ENCODE assay signal across 8 mouse cellular contexts in the genomic region with DNA sequence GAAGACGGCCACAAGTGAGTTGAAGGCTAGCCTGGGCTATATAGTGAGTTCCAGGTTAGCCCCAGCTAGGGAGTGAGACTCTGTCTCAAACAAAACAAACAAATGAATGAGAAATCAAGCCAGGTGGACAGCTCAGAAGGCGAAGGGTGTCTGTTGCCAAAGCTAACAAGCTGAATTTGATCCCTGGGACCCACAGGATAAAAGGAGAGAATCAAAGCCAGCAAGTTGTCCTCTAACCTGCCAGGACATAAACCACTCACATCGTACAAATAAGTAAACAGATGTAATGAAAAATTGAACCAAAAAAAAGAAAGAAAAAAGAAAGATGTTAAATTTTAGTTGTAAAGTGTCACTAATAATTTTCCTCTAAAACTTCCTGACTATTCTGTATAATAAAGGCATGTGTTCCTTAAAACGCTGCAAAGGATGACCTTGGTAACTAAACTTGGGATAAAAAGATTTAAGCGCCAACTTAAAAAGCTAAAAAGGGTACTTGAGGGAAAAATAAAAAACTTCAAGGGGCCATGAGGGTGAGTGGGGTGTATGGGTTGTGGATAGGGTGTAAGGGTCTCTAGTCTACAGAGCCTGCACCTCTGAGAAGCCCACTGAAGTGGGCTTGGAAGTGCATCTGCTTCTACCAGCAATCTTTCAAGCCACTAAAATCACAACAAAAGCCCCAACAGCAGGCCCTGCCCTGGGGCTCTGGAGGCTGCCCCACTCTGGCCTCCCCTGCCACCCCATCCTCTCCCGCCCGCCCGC. TPM values are rescaled to one million over a fixed set of nuclear protein-coding genes. Genes with fewer than 3 reads are reported as not detected.
DNase-seq lines count a peak whose midpoint lies in the region; ATAC-seq and TF ChIP-seq lines count a peak whose summit lies in the region.
"Had no signal": no experiment of that assay in that cellular context is flagged by ENCODE, and none has a peak within 500 bp of the region (broad histone marks: within the 10 kb centered on the region; RNA-seq: fewer than 3 reads in every experiment).

No protein-coding gene starts in this region.

- H3K9ac ChIP-seq in lung, embryonic 14.5 days: peak overlapping the region; percentile 13; the same call in 1 of the 2 replicates
- 0 out of 2 replicates have a peak overlapping the region, but pooled peaks have one; percentile 18 for H3K9ac ChIP-seq in forebrain, embryonic 12.5 days
- H3K9ac ChIP-seq in hindbrain, embryonic 16.5 days (ENCODE audit: low read depth, low read length): peak overlapping the region; percentile 38; the same call in 1 of the 2 replicates
- H3K9ac ChIP-seq in neural tube, embryonic 14.5 days (replicated peaks; ENCODE audit: low read depth, low read length): no peak overlapping the region

- no peak for TF ChIP-seq CTCF in lung, embryonic 14.5 days (IDR thresholded peaks at IDR 0.05; ENCODE audit: low read depth)

- no peaks in the 10 kb centered on the region for H3K9me3 ChIP-seq in lung, embryonic 14.5 days (ENCODE audit: low read depth, low read length)
- H3K9me3 ChIP-seq in forebrain, embryonic 12.5 days: no peaks in the 10 kb centered on the region
- H3K9me3 ChIP-seq in hindbrain, embryonic 16.5 days (ENCODE audit: control insufficient read depth, low read length): no peaks in the 10 kb centered on the region
- H3K9me3 ChIP-seq in neural tube, embryonic 14.5 days (ENCODE audit: control insufficient read depth, low read length): no peaks in the 10 kb centered on the region

- ATAC-seq in lung, embryonic 14.5 days (ENCODE audit: insufficient read depth): no peak
- no peak for ATAC-seq in forebrain, embryonic 12.5 days (ENCODE audit: low FRiP score)
- no peak for ATAC-seq in hindbrain, embryonic 16.5 days
- ATAC-seq in neural tube, embryonic 14.5 days (ENCODE audit: low read depth): no peak; the same call in 1 of the 2 replicates

- H3K27me3 ChIP-seq in lung, embryonic 14.5 days (ENCODE audit: insufficient read depth, low read length): no peaks in the 10 kb centered on the region
- H3K27me3 ChIP-seq in forebrain, embryonic 12.5 days: peaks cover 18% of the 10 kb centered on the region
- H3K27me3 ChIP-seq in hindbrain, embryonic 16.5 days (replicated peaks; ENCODE audit: control insufficient read depth, insufficient read depth, low read length): no peaks in the 10 kb centered on the region
- no peaks in the 10 kb centered on the region for H3K27me3 ChIP-seq in neural tube, embryonic 14.5 days (ENCODE audit: control insufficient read depth, insufficient read depth, low read length)

- peak overlapping the region; percentile 79 for H3K27ac ChIP-seq in lung, embryonic 14.5 days (ENCODE audit: low read depth)
- H3K27ac ChIP-seq in forebrain, embryonic 12.5 days: peak overlapping the region; percentile 51; the same call in 1 of the 2 replicates
- H3K27ac ChIP-seq in hindbrain, embryonic 16.5 days (ENCODE audit: low read depth, low read length): peak overlapping the region; percentile 59; the same call in 1 of the 2 replicates
- H3K27ac ChIP-seq in neural tube, embryonic 14.5 days (ENCODE audit: low read depth, low read length): peak overlapping the region; percentile 34; the same call in 1 of the 2 replicates

- H3K4me1 ChIP-seq in lung, embryonic 14.5 days (ENCODE audit: insufficient read depth): peaks cover 9% of the 10 kb centered on the region
- H3K4me1 ChIP-seq in forebrain, embryonic 12.5 days: peaks cover 13% of the 10 kb centered on the region
- peaks cover 11% of the 10 kb centered on the region for H3K4me1 ChIP-seq in hindbrain, embryonic 16.5 days (ENCODE audit: control insufficient read depth, insufficient read depth, low read depth, low read length)
- H3K4me1 ChIP-seq in neural tube, embryonic 14.5 days (ENCODE audit: control insufficient read depth, insufficient read depth, low read length): peaks cover 8% of the 10 kb centered on the region; the same call in 1 of the 2 replicates

- no peak for DNase-seq in lung, embryonic 14.5 days
- DNase-seq in lung, postnatal 36 days: no peak
- no peak for DNase-seq in left cerebral cortex, postnatal 36 days (ENCODE audit: low spot score in 2 of 2)
- no peak for DNase-seq in cerebellum, adult 9-10 months
- DNase-seq: thymus, postnatal 25 days had no signal

- intact Hi-C loops in left cerebral cortex, postnatal 36 days (cut with DNase I): loop anchor here (5.0 kb wide), 1 partner anchor 37 kb away; a partner anchor contains a TSS

- 48% methylated on average over 8 of the region's 8 CpGs for WGBS in lung, embryonic 14.5 days
- WGBS in forebrain, embryonic 12.5 days: 45% methylated on average over 8 of the region's 8 CpGs
- 43% methylated on average over 8 of the region's 8 CpGs for WGBS in hindbrain, embryonic 16.5 days
- 38% methylated on average over 8 of the region's 8 CpGs for WGBS in neural tube, embryonic 14.5 days

- H3K4me3 ChIP-seq in lung, embryonic 14.5 days (ENCODE audit: low read depth, low read length): no peak overlapping the region
- H3K4me3 ChIP-seq in forebrain, embryonic 12.5 days (replicated peaks): no peak overlapping the region
- H3K4me3 ChIP-seq in hindbrain, embryonic 16.5 days (ENCODE audit: low read length): no peak overlapping the region
- no peak overlapping the region for H3K4me3 ChIP-seq in neural tube, embryonic 14.5 days (ENCODE audit: low read depth, low read length)

- H3K36me3 ChIP-seq in lung, embryonic 14.5 days (ENCODE audit: insufficient read depth): no peaks in the 10 kb centered on the region
- no peaks in the 10 kb centered on the region for H3K36me3 ChIP-seq in forebrain, embryonic 12.5 days (replicated peaks)
- no peaks in the 10 kb centered on the region for H3K36me3 ChIP-seq in hindbrain, embryonic 16.5 days (ENCODE audit: control insufficient read depth, insufficient read depth, low read length)
- H3K36me3 ChIP-seq in neural tube, embryonic 14.5 days (ENCODE audit: control insufficient read depth, insufficient read depth, low read length): no peaks in the 10 kb centered on the region

- H3K4me2 ChIP-seq in lung, embryonic 14.5 days: peak overlapping the region; percentile 7; the same call in 1 of the 2 replicates
- H3K4me2 ChIP-seq in forebrain, embryonic 12.5 days: peak overlapping the region; percentile 35
- H3K4me2 ChIP-seq in hindbrain, embryonic 16.5 days (ENCODE audit: low read length): peak overlapping the region; percentile 28; the same call in 1 of the 2 replicates
- no peak overlapping the region for H3K4me2 ChIP-seq in neural tube, embryonic 14.5 days (ENCODE audit: low read depth, low read length)

RNA-seq across cellular contexts. Expression of a gene that starts 30.4 kb away (rescaled TPM):
- 214 and 218 TPM in 2 replicates for polyA plus RNA-seq in lung, embryonic 14.5 days (2014; fragmentation: Nextera tagmentation; extraction: Ambion mirVana)
- 252 and 263 TPM in 2 replicates for polyA plus RNA-seq in forebrain, embryonic 12.5 days (2016; fragmentation: Nextera tagmentation; extraction: Ambion mirVana)
- polyA plus RNA-seq in hindbrain, embryonic 16.5 days (2015; fragmentation: Nextera tagmentation; extraction: Ambion mirVana): 315 and 340 TPM in 2 replicates
- 331 and 342 TPM in 2 replicates for polyA plus RNA-seq in neural tube, embryonic 14.5 days (2014; fragmentation: Nextera tagmentation; extraction: Ambion mirVana)
- 100 to 1,000 TPM; 136 to 158 TPM for total RNA-seq in left cerebral cortex, postnatal 36 days (2021)

RNA-seq across cellular contexts. Expression of a gene that starts 39.6 kb away (rescaled TPM):
- polyA plus RNA-seq in lung, embryonic 14.5 days (2014; fragmentation: Nextera tagmentation; extraction: Ambion mirVana): 5.0 and 7.1 TPM in 2 replicates
- polyA plus RNA-seq in forebrain, embryonic 12.5 days (2016; fragmentation: Nextera tagmentation; extraction: Ambion mirVana): 2.2 and 3.0 TPM in 2 replicates
- 1.6 and 1.9 TPM in 2 replicates for polyA plus RNA-seq in hindbrain, embryonic 16.5 days (2015; fragmentation: Nextera tagmentation; extraction: Ambion mirVana)
- polyA plus RNA-seq in neural tube, embryonic 14.5 days (2014; fragmentation: Nextera tagmentation; extraction: Ambion mirVana): 0.99 and 2.2 TPM in 2 replicates
- 1 to 10 TPM; 4.8 to 5.8 TPM for total RNA-seq in left cerebral cortex, postnatal 36 days (2021)
